Mouse (Mus musculus): ENCODE measurements at regions not wholly inside any gene's neighbourhood (a gene's known extent, or its start where the extent isn't known, plus 50 kb on each side); places are given as distances from the start of the nearest gene placed in this dataset.

DNA sequence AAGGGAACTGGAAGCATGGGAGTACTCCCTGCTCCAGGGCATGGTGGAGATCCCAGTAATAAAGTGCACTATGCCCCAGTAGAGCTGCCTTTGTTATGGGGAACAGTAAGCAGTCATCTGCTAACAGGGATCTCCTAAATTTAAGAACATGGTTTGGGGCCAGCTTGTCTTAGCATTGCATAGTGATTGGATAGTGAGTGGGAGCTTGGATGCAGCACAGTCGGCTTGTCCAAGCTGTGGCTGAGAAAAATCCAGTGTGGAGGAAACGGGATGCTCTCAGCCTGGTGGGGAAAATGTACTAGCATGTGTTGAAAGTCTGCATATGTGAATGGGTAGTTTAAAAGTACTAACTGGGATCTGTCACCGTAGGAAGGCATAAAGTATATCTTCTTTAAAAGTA, 326.6 kb upstream of the Apob start:
- no peak for DNase-seq (ENCODE audit: low spot score in 2 of 2)

DNA sequence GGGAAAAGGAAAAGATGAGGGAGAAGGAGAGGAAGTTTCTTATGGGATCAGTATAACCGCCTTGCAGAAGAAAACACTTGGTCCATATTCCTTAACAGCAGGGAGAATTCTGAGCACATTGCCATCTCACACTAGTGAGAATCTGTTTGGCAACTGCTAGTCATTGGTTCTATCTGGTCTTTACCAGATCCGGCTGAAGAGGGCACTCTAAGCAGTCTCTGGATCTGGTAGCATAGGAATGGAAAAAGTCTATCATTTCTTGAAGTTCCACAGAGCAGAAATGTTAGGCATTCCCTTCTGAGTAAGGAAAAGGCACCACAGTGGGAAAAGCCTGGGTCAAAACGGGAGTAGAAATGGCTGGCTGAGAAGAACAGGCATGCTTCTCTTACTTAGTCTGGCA, 315.4 kb upstream of the Apob start:
- peak in 1 of 2 experiments; percentile 18 for DNase-seq (ENCODE audit: low spot score in 2 of 2)

DNA sequence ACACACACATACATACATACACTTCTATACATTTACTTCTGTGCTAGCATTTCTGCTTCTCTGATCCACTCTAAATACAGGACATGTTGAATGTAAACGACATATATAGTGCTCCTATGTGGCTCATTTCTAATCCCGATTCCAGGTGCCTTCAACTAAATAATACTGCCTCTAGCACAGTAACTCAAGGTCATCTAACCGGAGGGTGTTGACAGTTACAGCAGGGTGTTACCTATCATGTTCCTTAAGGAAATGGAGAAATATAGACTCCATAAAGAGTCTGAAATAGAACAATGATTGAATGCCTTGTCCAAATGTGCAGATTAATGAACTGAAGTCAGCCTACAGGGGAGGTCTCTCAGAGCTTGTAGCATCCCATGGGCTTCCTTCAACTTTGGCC, 307.3 kb upstream of the Apob start:
- no peak for DNase-seq (ENCODE audit: low spot score in 2 of 2)

- DNase-seq (ENCODE audit: low spot score in 2 of 2): no peak
Observed at GRCm38 (mm10) chr12:7670561-7670960, 306.9 kb upstream of the Apob start.

DNA sequence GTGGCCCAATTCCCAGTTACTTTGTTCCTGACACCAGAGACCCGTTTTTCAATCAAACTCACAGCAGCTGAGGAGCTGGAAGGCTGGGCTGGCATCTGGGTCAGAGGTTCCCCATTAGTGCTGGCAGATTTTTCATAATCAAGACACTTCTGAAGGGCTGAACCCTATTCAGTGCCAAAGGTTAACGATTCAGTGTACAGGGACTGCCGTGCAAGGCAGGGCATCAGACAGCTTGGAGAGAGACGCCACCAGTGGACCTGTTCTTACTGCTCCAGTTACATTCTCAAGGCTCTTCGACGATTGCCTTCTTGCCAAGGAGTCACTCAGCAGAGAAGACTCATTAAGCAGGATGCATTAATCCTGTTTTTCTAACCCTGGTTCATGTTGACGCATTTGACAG, 285.5 kb upstream of the Apob start:
- DNase-seq (ENCODE audit: low spot score in 2 of 2): no peak

DNA sequence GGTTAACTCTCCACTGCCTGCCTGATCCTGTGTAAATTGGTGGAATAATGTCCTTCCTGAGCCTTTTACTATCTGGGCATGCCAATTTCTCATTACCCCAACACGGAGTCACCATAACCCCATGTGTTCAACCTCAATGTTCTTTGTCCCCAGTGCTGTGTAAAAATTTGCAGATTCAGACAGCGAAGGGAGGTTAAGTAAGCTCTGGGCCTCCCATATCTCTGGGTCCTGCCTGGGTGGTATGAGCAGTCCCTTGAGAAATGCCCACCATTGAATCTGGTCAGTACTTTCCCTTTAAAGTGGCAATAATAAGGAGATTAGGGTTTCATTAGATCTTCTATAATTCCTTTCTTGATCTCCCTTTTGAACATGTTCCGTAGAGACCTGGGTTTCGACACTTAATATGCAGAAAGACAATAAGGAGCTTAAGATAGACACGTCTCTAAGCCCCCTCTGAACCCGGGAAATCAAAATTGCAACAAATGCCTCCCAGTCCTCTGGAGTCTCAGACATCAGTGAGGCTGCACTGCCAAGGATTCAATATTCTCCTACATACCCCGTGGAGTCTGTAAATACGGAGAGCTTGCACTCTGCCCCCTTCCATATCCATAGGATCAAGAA, 279.0 kb upstream of the Apob start:
- no peak for DNase-seq (ENCODE audit: low spot score in 2 of 2)

DNA sequence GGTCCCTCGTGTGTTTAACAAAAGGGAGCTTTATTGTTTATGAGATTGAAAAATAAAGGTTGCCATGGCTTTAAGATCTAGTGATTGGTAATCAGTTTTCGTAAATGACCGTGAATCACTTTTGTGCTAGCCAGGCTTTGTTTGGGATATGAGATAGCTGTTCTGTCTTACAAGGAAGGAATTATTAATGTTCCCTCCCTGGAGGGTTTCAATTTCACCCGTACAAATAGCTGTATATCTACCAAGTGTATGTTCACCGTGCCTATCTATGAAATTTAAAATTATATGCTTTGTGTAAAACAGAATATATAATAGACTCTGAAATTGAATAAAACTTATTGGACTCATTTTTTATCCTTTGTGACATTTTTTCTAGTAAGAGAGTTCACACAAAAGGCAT, 268.3 kb upstream of the Apob start:
- no peak for DNase-seq (ENCODE audit: low spot score in 2 of 2)

DNA sequence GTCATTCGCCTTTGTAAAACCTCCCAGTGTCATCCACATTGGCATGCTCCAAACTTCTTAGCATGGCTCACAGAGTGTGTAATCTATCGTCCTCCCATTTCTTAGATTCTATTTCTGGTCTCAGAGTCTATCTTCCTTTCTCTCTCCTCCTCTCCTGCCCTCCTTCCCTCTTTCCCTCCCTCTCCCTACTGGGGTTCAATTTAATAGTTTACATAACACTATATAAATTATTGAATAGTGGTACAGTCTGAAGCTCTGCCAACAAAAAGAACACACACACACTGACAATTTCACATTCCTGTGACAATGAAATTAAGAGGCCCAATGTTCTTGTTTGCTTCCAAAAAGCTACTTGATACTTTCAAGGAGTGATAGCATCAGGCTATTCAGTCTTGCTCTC, 267.6 kb upstream of the Apob start:
- DNase-seq (ENCODE audit: low spot score in 2 of 2): no peak

DNA sequence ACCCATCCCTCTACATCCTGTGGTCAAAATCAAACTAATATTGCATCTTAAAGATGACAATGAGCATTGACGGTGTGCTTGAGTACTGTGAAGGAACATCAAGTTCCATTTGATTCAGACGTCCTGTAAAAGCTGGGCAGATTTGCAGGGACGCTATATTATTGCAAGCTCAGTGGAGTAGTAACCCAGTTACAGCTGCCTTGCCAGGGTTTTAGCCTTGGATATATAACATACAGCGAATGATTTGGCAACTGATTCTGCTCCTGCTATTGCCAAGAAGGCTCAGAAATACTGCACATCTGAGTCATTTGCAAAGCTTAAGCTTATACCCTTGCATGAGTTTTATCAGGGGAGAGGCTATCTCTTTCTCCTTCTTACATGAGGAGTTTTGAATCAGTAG, 262.4 kb upstream of the Apob start:
- DNase-seq (ENCODE audit: low spot score in 2 of 2): no peak

DNA sequence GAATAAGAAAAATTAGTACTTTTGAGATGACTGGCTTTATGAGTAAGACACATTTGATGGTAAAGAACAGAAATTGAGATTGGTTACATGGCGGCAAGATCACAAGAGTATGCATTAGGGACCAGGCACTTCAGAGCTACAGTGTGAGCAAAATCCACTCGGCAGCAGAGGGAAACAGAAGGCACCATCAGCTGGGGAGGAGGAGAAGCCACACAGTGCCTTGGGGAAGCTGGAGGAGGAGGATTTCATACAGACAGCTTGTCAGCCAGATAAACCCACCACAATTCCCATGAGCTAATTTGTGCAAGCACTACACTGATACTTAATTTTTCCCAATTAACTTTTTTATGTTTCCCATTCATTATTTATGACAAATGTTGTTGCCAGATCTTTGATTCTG, 258.9 kb upstream of the Apob start:
- DNase-seq (ENCODE audit: low spot score in 2 of 2): peak; percentile 22 to 72

DNA sequence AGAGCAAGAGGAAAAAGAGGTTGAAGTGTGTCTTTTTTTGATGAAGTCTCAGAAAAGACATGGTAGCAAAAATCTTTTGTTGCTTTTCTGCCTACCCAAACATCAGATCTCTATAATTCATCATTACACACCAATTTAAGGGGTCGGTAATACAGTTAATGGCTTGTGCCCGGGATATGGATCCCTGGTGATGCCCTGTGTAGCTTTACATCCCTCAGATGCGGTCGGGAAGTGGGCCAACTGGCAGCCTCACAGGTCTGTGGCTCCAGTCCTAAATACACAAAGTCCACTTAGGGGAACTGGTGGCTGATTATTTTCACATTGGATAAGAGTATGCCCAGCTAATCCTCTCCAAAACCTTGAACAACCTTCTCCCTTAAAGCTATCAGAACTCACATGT, 258.4 kb upstream of the Apob start:
- no peak for DNase-seq (ENCODE audit: low spot score in 2 of 2)

GRCm38 (mm10) chr12:7724992-7725391, 252.5 kb upstream of the Apob start:
- no peak for DNase-seq (ENCODE audit: low spot score in 2 of 2)

DNA sequence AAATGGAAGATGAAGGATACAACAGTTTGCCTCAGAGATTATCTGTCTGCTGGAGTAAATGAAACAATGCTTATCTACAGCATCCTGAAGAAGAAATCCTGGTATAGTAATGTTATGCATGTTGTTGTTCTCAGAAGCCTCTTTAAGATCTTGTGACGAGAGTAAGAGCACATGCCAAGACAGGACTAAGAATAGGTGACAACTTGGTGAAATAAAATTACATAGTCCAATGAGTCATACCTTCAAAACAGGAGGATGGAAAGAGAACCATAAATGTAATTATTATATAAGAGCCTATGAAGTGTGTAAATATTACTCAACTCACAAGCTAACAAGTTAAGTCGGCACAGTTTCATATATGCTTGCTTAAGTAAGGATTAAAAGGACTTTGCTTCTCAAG, 239.4 kb upstream of the Apob start:
- DNase-seq (ENCODE audit: low spot score in 2 of 2): no peak

GRCm38 (mm10) chr12:7738629-7739351, 238.7 kb upstream of the Apob start:
- no peak for DNase-seq (ENCODE audit: low spot score in 2 of 2)

DNA sequence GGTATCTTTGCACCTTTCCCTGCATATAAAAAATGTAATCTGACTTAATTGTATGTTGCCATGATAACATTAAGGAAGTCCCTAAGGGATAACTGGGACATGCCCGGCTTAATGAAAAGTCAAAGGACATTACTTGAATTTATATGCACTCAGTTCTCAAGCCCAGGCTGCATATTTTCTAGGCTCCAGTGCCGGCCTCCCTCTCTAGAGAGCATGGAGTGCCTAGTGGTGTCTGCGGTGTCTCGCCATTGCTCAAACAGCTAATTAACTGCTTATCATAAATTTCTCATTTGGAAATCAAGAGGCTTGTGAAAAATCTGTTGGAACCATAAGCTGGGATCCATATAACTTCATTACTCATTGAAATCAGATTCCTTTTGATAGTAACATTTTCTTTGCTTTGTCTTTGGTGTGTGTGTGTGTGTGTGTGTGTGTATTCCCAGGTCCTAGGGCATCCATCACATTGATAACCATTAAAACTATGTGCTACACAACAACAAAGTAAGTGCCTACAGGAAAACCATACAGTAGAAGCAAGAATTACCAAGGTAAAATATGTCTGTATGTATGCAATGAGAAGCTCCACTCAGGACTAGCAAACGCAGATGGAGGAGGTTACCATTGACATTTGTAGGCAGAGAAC, 238.0 kb upstream of the Apob start:
- DNase-seq (ENCODE audit: low spot score in 2 of 2): no peak

GRCm38 (mm10) chr12:7746708-7747107, 230.7 kb upstream of the Apob start:
- DNase-seq (ENCODE audit: low spot score in 2 of 2): no peak

- DNase-seq (ENCODE audit: low spot score in 2 of 2): no peak
Observed at GRCm38 (mm10) chr12:7749319-7750238, 227.9 kb upstream of the Apob start.

DNA sequence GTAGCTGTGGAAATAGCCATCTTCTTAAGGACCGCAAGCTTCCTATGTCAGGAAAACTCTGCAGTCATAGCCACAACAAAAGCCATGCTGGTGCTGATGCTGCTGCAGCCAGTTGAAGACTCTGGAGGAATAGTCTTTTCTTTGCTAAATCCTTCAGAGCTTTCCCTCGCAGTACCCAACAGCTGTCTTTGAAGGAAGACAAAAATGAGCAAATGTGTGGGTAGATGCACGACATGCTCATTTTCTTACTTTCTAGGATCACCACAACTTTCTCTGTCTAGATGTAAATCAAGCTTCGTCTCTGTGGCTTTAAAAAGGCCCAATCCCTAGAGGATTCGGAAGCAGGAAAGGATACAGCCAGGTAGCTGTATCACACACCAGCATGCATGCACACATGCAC, 222.6 kb upstream of the Apob start:
- no peak for DNase-seq (ENCODE audit: low spot score in 2 of 2)

- DNase-seq (ENCODE audit: low spot score in 2 of 2): no peak
Observed at GRCm38 (mm10) chr12:7764795-7765697, 212.4 kb upstream of the Apob start.

DNA sequence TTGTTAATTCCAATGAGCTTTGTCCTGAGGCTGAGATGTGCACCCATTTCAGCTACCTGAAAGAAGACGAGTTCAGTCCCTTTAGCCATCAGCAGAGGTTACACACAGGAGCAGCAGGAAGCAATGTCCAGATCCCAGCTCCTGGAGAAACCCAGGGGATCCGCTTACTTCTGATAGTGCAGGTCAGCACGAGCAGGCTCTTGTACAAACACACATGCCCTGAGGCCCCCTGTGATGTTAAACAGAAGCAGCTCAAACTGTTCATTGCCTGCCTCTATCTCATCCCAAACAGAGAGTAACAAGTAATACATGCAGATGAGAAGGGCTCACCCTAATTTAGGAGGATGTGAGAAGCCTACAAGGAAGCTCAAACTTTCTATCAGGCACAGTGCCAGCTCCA, 203.3 kb upstream of the Apob start:
- DNase-seq (ENCODE audit: low spot score in 2 of 2): no peak

DNA sequence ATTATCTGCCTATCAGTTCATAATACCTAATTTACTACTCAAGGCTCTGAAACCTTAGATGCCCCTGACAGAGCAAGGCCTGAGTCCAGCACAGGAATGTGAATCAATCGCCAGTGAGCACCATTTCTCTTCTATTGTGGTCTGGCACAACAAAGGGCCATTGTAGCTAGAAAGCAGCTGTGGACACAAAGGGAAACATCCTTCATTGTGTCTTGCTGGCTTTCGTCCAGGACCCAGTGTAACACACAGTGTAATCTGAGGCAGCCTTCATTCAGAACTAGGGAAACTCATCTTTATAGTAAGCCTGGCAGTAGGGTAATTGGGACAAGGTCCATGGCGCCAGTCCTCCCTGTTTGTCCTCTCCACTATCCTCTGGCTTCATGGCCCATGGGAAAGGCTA, 201.1 kb upstream of the Apob start:
- DNase-seq (ENCODE audit: low spot score in 2 of 2): peak in 1 of 2 experiments; percentile 6
